Mouse (Mus musculus) limb, embryonic 13.5 days (tissue): ENCODE measurements around the gene Appbp2. TPM values are rescaled to one million over a fixed set of nuclear protein-coding genes. Genes with fewer than 3 reads are reported as not detected.
A peak's percentile ranks its signal among the peaks of the same experiment; 100 is the strongest.

Source experiments
- ATAC-seq: fragments of 200-750 bp; cut with Nextera tagmentation; 2 replicates; pipeline ENCODE4 v1.8.0; 2017; ENCODE audit warnings: low read depth, moderate number of reproducible peaks, moderate TSS enrichment; ENCODE audit not compliant: low FRiP score
- H3K27ac ChIP-seq: fragments of 300-500 bp; sonication (generic); 2 replicates; pipeline ENCODE4 v1.5.1; 2015; ENCODE audit warnings: inconsistent platforms, mild to moderate bottlenecking, moderate library complexity
- H3K27me3 ChIP-seq: fragments of 300-500 bp; sonication (generic); 2 replicates; pipeline ENCODE4 v1.6.1; 2015; ENCODE audit warnings: mild to moderate bottlenecking, inconsistent platforms
- H3K36me3 ChIP-seq: fragments of 300-500 bp; sonication (generic); 2 replicates; pipeline ENCODE4 v1.6.1; 2015; ENCODE audit warnings: inconsistent platforms, mild to moderate bottlenecking, moderate library complexity
- H3K4me1 ChIP-seq: fragments of 300-500 bp; sonication (generic); 2 replicates; pipeline ENCODE4 v1.6.1; 2015; ENCODE audit warnings: inconsistent platforms
- H3K4me2 ChIP-seq: fragments of 300-500 bp; sonication (generic); replicated peaks from 2 replicates; pipeline ENCODE4 v1.6.1; 2015; ENCODE audit warnings: inconsistent platforms, mild to moderate bottlenecking, moderate library complexity
- H3K4me3 ChIP-seq: fragments of 300-500 bp; sonication (generic); 2 replicates; pipeline ENCODE4 v1.5.1; 2015; ENCODE audit warnings: moderate library complexity, mild to moderate bottlenecking, inconsistent platforms
- H3K9ac ChIP-seq: fragments of 300-500 bp; sonication (generic); 2 replicates; pipeline ENCODE4 v1.6.1; 2015; ENCODE audit warnings: mild to moderate bottlenecking, inconsistent platforms
- H3K9me3 ChIP-seq: fragments of 300-500 bp; sonication (generic); 2 replicates; pipeline ENCODE4 v1.6.1; 2016; ENCODE audit warnings: inconsistent platforms
- WGBS: fragments of 180-500 bp; shearing (Covaris S2); methylation state at CpG from one replicate; pipeline ENCODE4 v1.1.7; 2015; 5-methylcytosine and 5-hydroxymethylcytosine counted together
- polyA plus RNA-seq: library from polyadenylated mRNA; unstranded; fragments of >200 nt; fragmentation: Nextera tagmentation; extraction: Ambion mirVana; gene quantifications from 2 replicates; pipeline ENCODE4 v1.2.1, GENCODE M21; 2015

Appbp2 gene
- polyA plus RNA-seq, 1 experiment from 2014 or later = 44.9 TPM

DNA sequence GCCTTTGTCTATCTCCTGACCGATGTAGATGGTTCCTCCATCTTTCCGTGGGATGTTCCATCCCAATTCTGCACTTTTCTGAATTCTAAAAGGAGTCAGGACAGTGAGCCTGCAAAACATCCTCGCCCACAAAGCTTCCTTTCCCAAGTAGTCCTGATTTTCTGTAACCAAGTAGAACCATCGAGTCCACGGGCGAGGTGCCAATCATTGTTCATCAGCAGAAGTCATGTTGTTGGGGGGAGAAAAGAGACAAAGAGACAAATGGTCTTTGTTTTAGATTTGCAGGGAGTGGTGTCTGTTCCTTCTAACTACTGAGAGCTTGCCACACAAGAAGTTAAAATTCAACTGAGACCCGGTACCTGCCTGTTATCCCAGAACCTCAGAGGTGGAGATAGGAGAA, 18.7 kb upstream of the Appbp2 start:
- Histone ChIP-seq H3K9ac (no peak overlapping the region), H3K4me2 (no peak overlapping the region), H3K9me3 (no peaks in the 10 kb centered on the region), H3K27me3 (no peaks in the 10 kb centered on the region), H3K27ac (no peak overlapping the region), H3K4me3 (no peak overlapping the region), H3K36me3 (no peaks in the 10 kb centered on the region), H3K4me1 (no peaks in the 10 kb centered on the region)
- ATAC-seq = no peak
- WGBS = 88% methylated on average over 7 of the region's 7 CpGs

DNA sequence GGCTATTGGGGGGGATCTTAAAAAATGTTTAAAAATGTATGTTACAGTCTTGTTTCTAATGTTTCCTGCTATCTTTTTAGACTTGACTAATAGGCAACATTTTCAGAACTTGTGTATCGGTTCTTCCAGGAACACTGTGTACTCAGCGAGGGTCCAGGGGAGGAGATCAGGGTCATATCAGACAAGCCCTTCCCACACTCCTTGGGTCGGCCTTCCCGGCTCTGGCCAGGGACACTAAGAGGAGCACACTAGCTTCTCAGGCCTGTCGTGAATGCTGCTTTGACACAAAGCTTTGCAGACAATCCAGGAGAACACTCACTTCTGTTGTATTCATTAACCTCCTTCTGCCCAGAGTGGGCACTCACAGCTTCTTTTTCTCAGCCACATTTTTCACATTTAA, 18.1 kb upstream of the Appbp2 start:
- no peaks in the 10 kb centered on the region for H3K27me3 ChIP-seq
- no peak for ATAC-seq
- H3K36me3 ChIP-seq = no peaks in the 10 kb centered on the region
- 83% methylated on average over 5 of the region's 5 CpGs for WGBS
- no peak overlapping the region for H3K4me3 ChIP-seq
- no peaks in the 10 kb centered on the region for H3K4me1 ChIP-seq
- no peak overlapping the region for H3K4me2 ChIP-seq
- H3K9ac ChIP-seq = no peak overlapping the region
- no peak overlapping the region for H3K27ac ChIP-seq
- H3K9me3 ChIP-seq = no peaks in the 10 kb centered on the region

DNA sequence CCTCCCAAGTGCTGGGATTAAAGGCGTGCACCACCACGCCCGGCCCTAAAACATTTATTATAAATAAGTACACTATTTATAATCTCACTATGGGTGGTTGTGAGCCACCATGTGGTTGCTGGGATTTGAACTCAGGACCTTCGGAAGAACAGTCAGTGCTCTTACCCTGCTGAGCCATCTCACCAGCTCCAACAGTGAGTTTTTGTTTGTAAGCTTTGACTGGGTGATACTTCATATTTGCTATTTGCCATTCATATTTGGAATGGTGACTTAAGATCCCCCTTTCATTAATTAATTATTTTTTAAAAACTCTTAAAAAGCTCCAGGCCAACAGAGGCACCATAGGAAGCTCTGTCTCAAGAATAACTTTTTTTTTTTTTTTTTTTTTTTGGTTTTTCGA, 17.0 kb upstream of the Appbp2 start:
- Histone ChIP-seq H3K27ac (no peak overlapping the region), H3K4me3 (no peak overlapping the region), H3K4me2 (no peak overlapping the region), H3K9ac (no peak overlapping the region), H3K36me3 (no peaks in the 10 kb centered on the region), H3K27me3 (no peaks in the 10 kb centered on the region), H3K4me1 (no peaks in the 10 kb centered on the region), H3K9me3 (no peaks in the 10 kb centered on the region)
- 90% methylated on average over 5 of the region's 5 CpGs for WGBS
- no peak for ATAC-seq

DNA sequence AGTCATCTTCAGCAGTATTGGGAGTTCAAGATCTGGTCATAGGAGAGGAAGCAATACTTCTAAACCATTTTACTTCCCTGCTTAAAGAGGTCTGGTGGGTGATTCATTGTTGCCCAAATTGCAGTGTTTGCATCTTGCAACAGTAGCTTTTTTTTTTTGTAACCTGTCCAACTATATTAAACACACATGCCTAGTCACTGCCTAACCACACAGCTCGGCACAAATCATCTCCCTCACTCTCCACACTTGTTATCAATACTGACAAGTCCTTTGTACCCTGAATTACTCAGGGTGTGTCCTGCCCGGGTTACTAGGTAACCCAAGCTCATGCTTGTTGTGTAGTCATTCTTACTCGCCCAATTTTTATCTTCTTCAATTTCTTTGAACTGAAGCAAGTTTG, 15.5 kb upstream of the Appbp2 start:
- ATAC-seq = no peak
- no peaks in the 10 kb centered on the region for H3K27me3 ChIP-seq
- H3K4me1 ChIP-seq = no peaks in the 10 kb centered on the region
- no peak overlapping the region for H3K4me3 ChIP-seq
- no peak overlapping the region for H3K4me2 ChIP-seq
- no peaks in the 10 kb centered on the region for H3K9me3 ChIP-seq
- H3K9ac ChIP-seq = no peak overlapping the region
- WGBS = 66% methylated on average over 3 of the region's 3 CpGs
- H3K27ac ChIP-seq = no peak overlapping the region
- H3K36me3 ChIP-seq = no peaks in the 10 kb centered on the region

DNA sequence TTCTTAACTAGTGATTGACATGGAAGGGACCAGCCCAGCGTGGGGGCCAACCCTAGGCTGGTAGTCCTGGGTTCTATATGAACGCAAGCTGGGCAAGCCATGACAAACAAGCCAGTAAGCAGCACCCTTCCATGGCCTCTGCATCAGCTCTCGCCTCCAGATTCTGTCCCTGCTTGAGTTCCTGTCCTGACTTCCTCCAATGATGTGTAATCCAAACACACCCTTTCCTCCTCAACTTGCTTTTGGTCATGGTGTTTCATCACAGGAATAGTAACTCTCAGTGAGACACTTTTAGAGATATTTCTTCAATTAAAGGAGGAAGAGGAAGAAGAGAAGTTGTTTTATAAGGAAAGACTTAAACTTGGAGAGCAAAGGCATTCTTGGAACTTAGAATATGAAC, 14.4 kb upstream of the Appbp2 start:
- no peaks in the 10 kb centered on the region for H3K9me3 ChIP-seq
- 76% methylated on average over 3 of the region's 3 CpGs for WGBS
- H3K9ac ChIP-seq = no peak overlapping the region
- H3K4me3 ChIP-seq = no peak overlapping the region
- H3K4me2 ChIP-seq = no peak overlapping the region
- ATAC-seq = no peak
- H3K4me1 ChIP-seq = no peaks in the 10 kb centered on the region
- H3K27ac ChIP-seq = no peak overlapping the region
- no peaks in the 10 kb centered on the region for H3K27me3 ChIP-seq
- no peaks in the 10 kb centered on the region for H3K36me3 ChIP-seq

DNA sequence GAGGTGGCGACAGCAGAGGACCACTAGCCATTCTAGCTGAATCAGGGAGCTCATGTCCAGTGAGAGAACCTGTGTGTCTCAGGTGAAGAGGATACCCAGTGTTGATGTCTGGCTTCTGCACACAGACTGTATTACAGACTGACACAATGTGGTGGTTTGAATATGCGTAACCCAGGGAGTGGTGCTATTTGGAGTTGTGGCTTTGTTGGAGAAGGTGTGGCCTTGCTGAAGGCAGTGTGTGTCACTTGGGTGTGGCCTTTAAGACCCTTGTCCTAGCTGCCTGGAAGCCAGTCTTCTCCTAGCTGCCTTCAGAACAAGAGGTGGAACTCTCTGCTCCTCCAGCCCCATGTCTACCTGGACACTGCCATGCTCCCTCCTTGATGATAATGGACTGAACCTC, 13.2 kb upstream of the Appbp2 start:
- 93% methylated on average over 2 of the region's 2 CpGs for WGBS
- Histone ChIP-seq H3K27ac (no peak overlapping the region), H3K27me3 (no peaks in the 10 kb centered on the region), H3K4me3 (no peak overlapping the region), H3K36me3 (no peaks in the 10 kb centered on the region), H3K9me3 (no peaks in the 10 kb centered on the region), H3K4me1 (no peaks in the 10 kb centered on the region), H3K4me2 (no peak overlapping the region), H3K9ac (no peak overlapping the region)
- no peak for ATAC-seq

DNA sequence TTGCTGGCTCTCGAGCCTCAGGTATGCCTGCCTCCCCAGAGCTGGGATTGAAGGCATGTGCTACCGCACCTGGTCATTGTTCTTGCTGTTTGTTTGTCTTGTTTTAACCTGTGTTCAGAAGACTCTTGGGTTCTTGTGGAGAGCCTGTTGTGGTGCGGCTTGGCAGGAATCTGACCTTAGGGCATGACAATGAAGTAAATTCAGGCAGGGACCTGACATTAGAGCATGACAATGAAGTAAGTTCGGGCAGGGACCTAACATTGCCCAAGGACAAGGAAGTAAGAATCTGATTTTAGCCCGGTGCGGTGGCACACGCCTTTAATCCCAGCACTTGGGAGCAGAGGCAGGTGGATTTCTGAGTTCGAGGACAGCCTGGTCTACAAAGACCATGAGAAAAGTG, 6.3 kb upstream of the Appbp2 start:
- 90% methylated on average over 8 of the region's 8 CpGs for WGBS
- no peak for ATAC-seq
- no peaks in the 10 kb centered on the region for H3K9me3 ChIP-seq

DNA sequence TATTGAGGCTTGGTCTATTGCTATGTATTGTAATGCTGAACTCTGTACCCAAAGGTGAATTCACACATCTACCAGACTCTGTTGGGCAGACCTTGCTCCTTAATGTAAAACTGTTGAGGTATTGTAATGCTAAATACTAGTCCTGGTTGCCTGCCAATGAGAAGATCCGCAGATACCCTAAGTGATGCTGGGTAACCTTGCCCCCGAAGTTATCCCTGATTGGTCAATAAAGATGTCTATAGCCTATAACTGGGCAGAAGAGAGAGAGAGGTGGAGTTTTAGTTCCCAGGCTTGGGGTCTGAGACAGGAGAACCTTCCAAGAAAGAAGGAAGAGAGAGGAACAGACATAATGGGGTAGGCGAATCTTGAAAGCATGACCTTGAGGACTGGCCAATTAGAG, 5.3 kb upstream of the Appbp2 start:
- Histone ChIP-seq H3K27me3 (no peaks in the 10 kb centered on the region), H3K9me3 (no peaks in the 10 kb centered on the region), H3K9ac (no peak overlapping the region), H3K4me2 (no peak overlapping the region), H3K4me3 (no peak overlapping the region), H3K4me1 (peaks cover 2% of the 10 kb centered on the region; the same call in 1 of the 2 replicates), H3K27ac (no peak overlapping the region), H3K36me3 (0 out of 2 replicates have a peak, but pooled peaks cover 5% of the 10 kb centered on the region)
- WGBS = 94% methylated on average over 3 of the region's 3 CpGs
- ATAC-seq = no peak

More for the DNA sequence above, 6.3 kb upstream of the Appbp2 start:
- Histone ChIP-seq H3K9ac (no peak overlapping the region), H3K27ac (no peak overlapping the region), H3K36me3 (0 out of 2 replicates have a peak, but pooled peaks cover 5% of the 10 kb centered on the region), H3K4me3 (no peak overlapping the region), H3K4me2 (no peak overlapping the region), H3K4me1 (no peaks in the 10 kb centered on the region), H3K27me3 (no peaks in the 10 kb centered on the region)

DNA sequence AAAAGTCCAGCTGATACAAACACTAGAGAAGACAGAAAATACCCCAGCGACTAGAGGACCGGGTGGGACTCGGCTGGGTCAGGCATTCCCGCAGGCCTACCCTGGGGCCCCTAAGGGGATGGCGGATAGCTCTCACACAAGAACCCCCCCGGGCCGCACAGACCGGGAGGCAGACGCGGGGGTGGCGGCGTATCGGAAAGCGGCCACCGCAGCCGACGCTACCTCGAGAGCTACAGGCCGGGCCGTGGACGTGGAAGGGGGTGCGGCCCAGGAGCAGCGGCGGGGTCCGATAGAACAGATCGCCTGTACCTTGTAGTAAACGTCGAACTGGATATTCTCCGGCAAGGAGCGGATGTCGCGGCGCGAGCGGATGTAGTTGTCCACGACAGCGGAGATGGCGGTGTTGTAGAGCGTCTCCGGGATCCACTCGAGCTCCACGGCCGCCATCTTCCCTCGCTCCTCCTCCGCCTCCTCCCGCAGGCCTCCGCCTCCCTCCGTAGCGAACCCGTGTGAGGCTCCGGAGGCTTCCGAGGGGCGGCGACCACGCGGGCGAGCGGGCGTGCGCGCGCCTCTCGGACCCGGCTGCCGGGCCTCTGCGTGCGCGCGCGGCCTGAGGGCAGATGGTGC, 454 bp downstream of the Appbp2 start:
- peaks cover 13% of the 10 kb centered on the region for H3K4me1 ChIP-seq
- H3K27ac ChIP-seq = peak overlapping the region; percentile 99
- WGBS = under 1% methylated on average over 66 of the region's 70 CpGs
- H3K4me3 ChIP-seq = peak overlapping the region; percentile 93
- ATAC-seq = peak; percentile 92
- H3K27me3 ChIP-seq = no peaks in the 10 kb centered on the region
- H3K9ac ChIP-seq = peak overlapping the region; percentile 98
- H3K4me2 ChIP-seq = peak overlapping the region; percentile 75
- peaks cover 19% of the 10 kb centered on the region for H3K36me3 ChIP-seq
- H3K9me3 ChIP-seq = no peaks in the 10 kb centered on the region

DNA sequence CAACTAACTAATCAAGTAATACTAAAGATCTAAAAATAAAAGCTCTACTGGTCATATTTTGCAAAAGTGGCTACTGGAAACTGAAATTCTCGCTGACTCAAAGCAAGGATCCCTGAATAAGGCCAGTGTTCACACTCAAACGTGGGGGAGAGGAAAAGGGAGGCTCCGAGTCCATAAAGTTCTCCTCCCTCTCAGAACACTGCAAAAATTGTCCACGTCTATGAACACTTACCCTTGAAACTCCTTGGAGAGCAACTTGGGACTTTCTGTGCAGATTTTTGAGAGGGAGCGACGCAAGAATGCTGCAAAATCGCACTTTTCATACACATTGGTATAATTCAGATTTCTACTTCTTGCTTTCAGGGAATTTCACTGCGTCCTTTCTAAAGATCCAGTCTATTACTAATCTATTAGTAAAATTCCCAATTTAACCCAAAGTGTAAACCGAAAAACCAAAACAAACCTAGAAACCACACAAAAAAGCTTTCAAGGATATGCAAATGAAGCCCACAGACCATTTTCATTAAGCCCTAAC, 1.2 kb downstream of the Appbp2 start:
- peaks cover 13% of the 10 kb centered on the region for H3K4me1 ChIP-seq
- peaks cover 19% of the 10 kb centered on the region for H3K36me3 ChIP-seq
- peak overlapping the region; percentile 93 for H3K4me3 ChIP-seq
- no peaks in the 10 kb centered on the region for H3K9me3 ChIP-seq
- peak overlapping the region; percentile 99 for H3K27ac ChIP-seq
- H3K4me2 ChIP-seq = peak overlapping the region; percentile 75
- H3K9ac ChIP-seq = peak overlapping the region; percentile 98
- no peaks in the 10 kb centered on the region for H3K27me3 ChIP-seq
- WGBS = 8% methylated on average over 9 of the region's 9 CpGs
- ATAC-seq = no peak

DNA sequence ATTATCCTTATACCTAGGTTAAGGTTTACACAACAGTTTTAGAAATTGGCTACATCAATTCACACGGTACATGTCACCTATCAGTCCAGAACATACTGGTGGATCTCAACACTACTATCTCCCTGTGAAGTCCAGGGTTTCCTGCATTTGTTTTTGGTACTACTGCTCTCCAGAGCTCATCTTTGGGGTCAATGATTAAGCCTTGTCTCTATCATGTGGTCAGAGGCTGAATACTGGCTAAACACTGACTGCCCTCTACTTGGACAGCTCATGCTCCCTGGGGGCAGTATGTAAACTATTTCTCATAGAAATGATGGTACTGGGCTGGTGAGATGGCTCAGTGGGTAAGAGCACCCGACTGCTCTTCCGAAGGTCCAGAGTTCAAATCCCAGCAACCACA, 11.7 kb downstream of the Appbp2 start:
- H3K4me2 ChIP-seq = no peak overlapping the region
- H3K36me3 ChIP-seq = peaks cover 35% of the 10 kb centered on the region
- no peak overlapping the region for H3K4me3 ChIP-seq
- H3K4me1 ChIP-seq = no peaks in the 10 kb centered on the region
- H3K9me3 ChIP-seq = no peaks in the 10 kb centered on the region
- WGBS = 97% methylated on average over 3 of the region's 3 CpGs
- H3K27me3 ChIP-seq = no peaks in the 10 kb centered on the region
- no peak for ATAC-seq
- no peak overlapping the region for H3K9ac ChIP-seq
- H3K27ac ChIP-seq = no peak overlapping the region

DNA sequence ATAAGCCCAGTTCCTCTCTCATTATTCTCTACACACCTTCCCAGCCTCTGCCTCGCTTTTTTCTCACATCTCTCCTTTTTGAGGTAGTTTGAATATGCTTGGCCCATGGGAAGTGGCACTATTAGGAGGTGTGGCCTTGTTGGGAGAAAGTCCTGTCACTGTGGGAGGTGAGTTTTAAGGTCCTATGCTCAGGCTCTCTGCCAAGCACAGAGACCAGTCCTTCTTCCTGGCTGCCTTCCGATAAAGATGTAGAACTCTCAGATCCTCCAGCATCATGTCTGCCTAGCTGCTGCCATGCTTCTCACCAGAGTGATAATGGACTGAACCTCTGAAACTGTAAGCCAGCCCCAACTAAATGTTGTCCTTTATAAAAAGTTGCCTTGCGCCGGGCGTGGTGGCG, 12.4 kb downstream of the Appbp2 start:
- H3K4me3 ChIP-seq = no peak overlapping the region
- H3K36me3 ChIP-seq = peaks cover 35% of the 10 kb centered on the region
- no peaks in the 10 kb centered on the region for H3K27me3 ChIP-seq
- H3K4me1 ChIP-seq = no peaks in the 10 kb centered on the region
- no peak overlapping the region for H3K4me2 ChIP-seq
- no peaks in the 10 kb centered on the region for H3K9me3 ChIP-seq
- 95% methylated on average over 6 of the region's 6 CpGs for WGBS
- no peak overlapping the region for H3K27ac ChIP-seq
- ATAC-seq = no peak
- H3K9ac ChIP-seq = no peak overlapping the region

DNA sequence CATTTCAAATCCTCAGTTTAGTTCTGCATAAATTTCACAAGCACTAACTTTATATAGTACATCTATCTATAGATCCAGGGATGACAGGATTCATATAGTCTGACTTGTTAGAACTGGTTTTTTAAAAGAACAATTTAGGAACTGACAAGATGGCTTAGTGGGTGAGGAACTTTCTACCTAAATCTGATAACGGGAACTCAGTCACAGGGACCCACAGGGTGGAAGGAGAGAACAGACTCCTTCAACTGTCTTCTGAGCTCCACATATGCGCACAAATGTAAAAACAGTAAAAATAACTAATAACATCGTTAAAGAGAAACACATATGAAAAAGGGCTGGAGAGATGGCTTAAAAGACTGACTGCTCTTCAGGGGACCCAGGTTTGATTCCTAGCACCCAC, 15.9 kb downstream of the Appbp2 start:
- H3K36me3 ChIP-seq = peaks cover 36% of the 10 kb centered on the region
- no peak overlapping the region for H3K27ac ChIP-seq
- ATAC-seq = no peak
- 88% methylated on average over 3 of the region's 3 CpGs for WGBS
- H3K9ac ChIP-seq = no peak overlapping the region
- H3K9me3 ChIP-seq = no peaks in the 10 kb centered on the region
- no peak overlapping the region for H3K4me3 ChIP-seq
- no peaks in the 10 kb centered on the region for H3K4me1 ChIP-seq
- H3K27me3 ChIP-seq = no peaks in the 10 kb centered on the region
- no peak overlapping the region for H3K4me2 ChIP-seq
